7 mouse cellular contexts compared by ENCODE assay signal in the genomic region with DNA sequence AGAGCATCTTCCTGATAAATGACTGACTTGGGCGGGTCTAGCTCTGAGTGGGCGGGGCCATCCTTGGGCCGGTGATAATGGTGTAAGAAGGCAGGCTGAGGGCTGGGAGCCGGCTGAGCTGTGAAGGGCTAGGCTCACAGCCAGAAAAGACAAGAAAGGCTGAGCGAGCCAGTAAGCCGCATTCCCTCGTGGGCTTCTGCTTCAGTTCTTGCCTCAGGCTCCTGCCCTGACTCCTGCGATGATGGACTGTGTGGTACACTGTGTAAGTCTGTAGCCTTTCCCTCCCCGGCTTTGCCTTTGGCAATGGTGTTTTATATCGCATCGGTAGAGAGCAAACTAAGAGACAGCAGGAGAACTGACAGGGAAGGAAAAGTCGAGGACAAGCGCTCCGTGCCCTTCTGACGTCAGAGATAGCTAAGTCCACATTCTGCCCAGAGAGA.
DNase-seq lines count a peak whose midpoint lies in the region; ATAC-seq lines count a peak whose summit lies in the region.

No protein-coding gene starts in this region.

- peak; percentile 47 to 81 for DNase-seq in adrenal gland, adult (ENCODE audit: inconsistent age in 2 of 2, low spot score in 1 of 2)
- DNase-seq in c-Kit-positive CD71-positive TER-119-positive erythroid progenitor cells, embryonic 14.5 days (ENCODE audit: low spot score): peak; percentile 61
- DNase-seq in forebrain, embryonic 11.5 days (ENCODE audit: low spot score): peak; percentile 75
- peak; percentile 26 for DNase-seq in heart, postnatal 25 days (ENCODE audit: low spot score)
- DNase-seq in kidney, postnatal 36 days: peak; percentile 67 to 77
- DNase-seq in lung, postnatal 4 days: peak; percentile 53 to 69
- peak; percentile 79 for DNase-seq in retina, postnatal 1 day

- H3K27me3 ChIP-seq in forebrain, embryonic 11.5 days (ENCODE audit: control insufficient read depth, insufficient read depth, low read length): no peaks in the 10 kb centered on the region; the same call in 1 of the 2 replicates

- WGBS in forebrain, embryonic 11.5 days: 8% methylated on average over 15 of the region's 15 CpGs

- peak; percentile 66 for ATAC-seq in forebrain, embryonic 11.5 days (replicated peaks; ENCODE audit: low FRiP score)

- H3K9ac ChIP-seq in forebrain, embryonic 11.5 days (ENCODE audit: low read length): no peak overlapping the region

- H3K4me1 ChIP-seq in forebrain, embryonic 11.5 days (replicated peaks; ENCODE audit: control insufficient read depth, insufficient read depth, low read length): peaks cover 8% of the 10 kb centered on the region; the same call in 1 of the 2 replicates

- no peaks in the 10 kb centered on the region for H3K9me3 ChIP-seq in forebrain, embryonic 11.5 days (ENCODE audit: control insufficient read depth, low read length)

- H3K4me2 ChIP-seq in forebrain, embryonic 11.5 days (ENCODE audit: low read depth, low read length, severe bottlenecking): peak overlapping the region; percentile 33; the same call in 1 of the 2 replicates

- no peak overlapping the region for H3K27ac ChIP-seq in forebrain, embryonic 11.5 days (ENCODE audit: low read depth, low read length)

- intact Hi-C loops in heart, postnatal 25 days (cut with DNase I): no loop called here

- no peak overlapping the region for H3K4me3 ChIP-seq in forebrain, embryonic 11.5 days (ENCODE audit: low read depth, low read length)

- H3K36me3 ChIP-seq in forebrain, embryonic 11.5 days (ENCODE audit: control insufficient read depth, insufficient read depth, low read length): no peaks in the 10 kb centered on the region

Comparison
In these comparisons a context has a peak if more than half of its experiments do, and no peak if none do; other contexts are left out.
1. DNase-seq: peak in every context shown above with its lines; median percentile 79 in retina, postnatal 1 day; 75 in forebrain, embryonic 11.5 days; 72 in kidney, postnatal 36 days; 64 in adrenal gland, adult; 61 in c-Kit-positive CD71-positive TER-119-positive erythroid progenitor cells, embryonic 14.5 days; 61 in lung, postnatal 4 days; 26 in heart, postnatal 25 days.